Mouse (Mus musculus): ENCODE results near the gene B9d1.

Gene B9d1

DNA sequence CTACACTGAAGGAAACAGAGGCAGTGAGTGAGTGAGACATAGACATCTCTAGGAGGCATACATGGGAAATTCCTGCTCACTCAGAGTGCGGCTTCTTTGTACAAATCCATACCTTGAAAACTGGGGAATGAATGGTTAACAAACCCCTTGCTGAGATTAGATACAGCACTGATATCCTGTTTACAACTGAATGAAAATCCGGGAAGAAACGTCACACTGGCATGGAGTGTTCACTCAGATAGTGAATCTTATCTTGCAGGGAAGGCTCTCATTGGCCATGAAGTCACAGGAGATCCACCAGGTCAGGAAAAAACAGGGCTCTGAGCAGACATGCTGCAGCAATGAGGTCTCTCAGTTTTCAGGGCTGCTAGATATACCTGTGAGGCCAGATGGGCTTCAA is 32.0 kb downstream of the B9d1 start:
- in situ Hi-C loops (cut with MboI; ENCODE audit: low sequenced_read_pairs): no loop called here

DNA sequence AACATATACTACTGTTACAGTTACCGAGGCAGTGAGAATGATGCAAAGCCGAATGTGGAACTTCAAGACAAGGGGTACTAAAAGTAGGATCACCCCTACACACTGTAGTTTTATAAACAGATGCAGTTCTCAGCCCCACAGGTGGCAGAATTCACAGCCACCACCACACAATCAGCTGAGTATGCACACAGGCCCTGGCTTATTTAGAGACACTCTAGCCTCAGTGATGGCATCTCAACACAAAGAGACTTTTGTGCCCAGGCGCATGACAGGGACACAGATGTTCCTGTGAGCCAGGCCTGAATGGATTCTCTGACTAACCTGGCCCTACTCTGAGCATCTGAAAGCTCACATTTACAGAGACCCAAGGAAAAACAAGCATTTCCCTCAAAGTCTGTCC is 32.4 kb downstream of the B9d1 start:
- in situ Hi-C loops (cut with MboI; ENCODE audit: low sequenced_read_pairs): no loop called here

DNA sequence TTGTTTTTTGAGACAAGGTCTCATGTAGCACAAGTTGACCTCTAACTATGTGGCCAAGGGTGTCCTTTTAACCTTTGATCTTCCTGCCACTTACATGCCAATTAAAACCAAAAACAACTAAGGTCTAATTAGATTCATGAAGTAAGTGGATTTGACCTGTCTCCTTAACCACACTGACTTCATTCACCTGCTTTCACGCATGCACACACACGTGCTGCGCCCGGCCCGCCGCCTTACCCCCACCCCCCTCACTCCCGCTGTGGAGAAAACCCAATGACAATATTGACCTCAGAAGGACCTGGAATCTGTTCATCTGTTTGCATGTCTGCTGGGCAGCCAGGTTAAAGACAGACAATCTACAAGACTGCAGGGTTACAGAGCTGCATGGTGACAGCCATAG is 35.7 kb downstream of the B9d1 start:
- in situ Hi-C loops (cut with MboI; ENCODE audit: low sequenced_read_pairs): no loop called here

DNA sequence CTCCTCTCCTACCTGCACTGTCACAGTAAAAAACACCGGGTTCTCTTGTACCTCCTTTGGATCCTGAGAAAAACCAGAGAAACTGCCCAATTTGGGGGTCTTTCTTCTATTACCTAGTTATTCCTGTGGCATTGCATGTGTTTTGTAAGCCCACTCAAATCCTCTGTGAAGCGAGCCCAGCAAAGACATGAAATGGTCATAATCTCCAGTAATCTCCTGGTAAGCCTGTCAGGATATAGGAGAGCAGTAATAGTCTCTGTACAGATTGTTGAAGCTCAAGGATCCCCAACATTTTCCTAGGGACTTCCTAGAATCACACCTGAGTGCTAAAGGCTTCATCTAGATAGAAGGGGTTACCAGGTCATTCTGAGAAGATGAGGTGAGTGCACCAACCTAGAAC is 36.2 kb downstream of the B9d1 start:
- in situ Hi-C loops (cut with MboI; ENCODE audit: low sequenced_read_pairs): no loop called here

DNA sequence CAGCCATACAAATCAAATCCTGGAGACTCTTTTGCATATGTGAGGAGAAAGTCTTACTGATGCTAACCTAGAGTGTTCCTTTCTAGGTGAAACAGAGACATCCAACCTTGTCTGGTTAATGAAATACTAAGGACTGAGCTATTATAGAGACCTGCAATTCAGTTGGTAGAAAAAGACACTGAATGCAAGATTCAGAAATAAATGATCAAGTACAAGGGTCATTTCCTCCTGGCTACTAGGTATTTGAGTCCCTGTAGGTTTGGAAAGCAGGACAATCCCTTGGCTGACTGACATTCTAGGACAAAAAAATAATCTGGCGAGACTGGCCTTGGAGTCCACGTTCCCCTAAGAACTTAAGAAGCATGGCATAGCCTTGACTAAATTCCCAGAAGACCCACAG is 40.6 kb downstream of the B9d1 start:
- in situ Hi-C loops (cut with MboI; ENCODE audit: low sequenced_read_pairs): no loop called here

DNA sequence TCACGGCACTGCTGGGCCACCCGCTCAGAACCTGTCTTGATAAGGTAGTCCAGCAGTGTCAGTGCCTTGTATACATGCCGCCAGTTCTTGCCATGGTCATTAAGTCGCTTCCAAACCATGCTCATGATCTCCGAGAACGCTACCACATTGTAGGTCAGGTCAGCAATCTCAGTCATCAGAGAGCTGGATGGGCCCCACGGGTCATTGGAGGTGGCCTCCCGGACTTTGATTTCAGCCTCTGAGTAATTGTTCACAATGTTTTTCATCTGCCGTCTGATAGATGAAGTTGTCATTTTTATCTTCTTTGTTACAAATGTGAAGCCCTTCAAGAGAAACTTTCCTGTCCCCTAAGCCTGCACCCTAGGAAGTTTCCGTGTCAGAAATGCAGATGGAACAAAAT is 41.5 kb downstream of the B9d1 start:
- in situ Hi-C loops (cut with MboI; ENCODE audit: low sequenced_read_pairs): no loop called here

DNA sequence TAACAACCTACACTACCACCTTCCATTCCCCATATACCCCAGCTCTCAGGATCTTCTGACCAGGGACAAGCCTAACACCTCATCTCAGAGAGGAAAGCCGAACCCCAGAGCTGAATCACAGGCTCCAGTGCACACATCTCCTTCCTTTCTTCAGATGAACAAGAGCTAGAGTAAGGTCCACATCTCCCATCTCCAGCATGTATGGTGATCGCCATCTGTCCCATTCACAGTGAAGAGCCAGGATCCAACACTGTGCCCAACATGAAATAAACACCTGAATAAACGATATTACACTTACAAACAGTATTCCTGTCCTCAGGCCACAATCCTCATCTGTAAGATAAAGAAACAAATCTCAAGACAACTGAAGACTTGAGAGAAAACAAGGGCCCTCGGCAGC is 42.8 kb downstream of the B9d1 start:
- in situ Hi-C loops (cut with MboI; ENCODE audit: low sequenced_read_pairs): no loop called here

DNA sequence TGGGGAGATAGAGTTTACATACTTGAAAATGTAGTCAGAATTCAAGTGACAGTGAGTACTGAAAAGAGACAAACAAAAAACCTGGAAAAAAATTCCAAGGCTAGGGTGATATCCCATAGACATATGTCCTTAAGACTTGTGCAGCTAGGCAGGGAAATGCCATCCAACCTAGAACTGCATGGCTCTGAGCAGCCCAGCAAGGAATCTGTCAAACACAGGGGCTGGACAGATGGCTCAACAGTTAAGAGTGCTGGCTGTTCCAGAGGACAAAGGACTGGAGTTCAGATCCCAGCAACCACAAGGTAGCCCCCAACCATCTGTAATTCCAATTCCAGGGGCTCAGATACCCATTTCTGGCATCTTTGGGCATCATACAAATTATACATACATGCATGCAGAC is 45.7 kb downstream of the B9d1 start:
- in situ Hi-C loops (cut with MboI; ENCODE audit: low sequenced_read_pairs): no loop called here

DNA sequence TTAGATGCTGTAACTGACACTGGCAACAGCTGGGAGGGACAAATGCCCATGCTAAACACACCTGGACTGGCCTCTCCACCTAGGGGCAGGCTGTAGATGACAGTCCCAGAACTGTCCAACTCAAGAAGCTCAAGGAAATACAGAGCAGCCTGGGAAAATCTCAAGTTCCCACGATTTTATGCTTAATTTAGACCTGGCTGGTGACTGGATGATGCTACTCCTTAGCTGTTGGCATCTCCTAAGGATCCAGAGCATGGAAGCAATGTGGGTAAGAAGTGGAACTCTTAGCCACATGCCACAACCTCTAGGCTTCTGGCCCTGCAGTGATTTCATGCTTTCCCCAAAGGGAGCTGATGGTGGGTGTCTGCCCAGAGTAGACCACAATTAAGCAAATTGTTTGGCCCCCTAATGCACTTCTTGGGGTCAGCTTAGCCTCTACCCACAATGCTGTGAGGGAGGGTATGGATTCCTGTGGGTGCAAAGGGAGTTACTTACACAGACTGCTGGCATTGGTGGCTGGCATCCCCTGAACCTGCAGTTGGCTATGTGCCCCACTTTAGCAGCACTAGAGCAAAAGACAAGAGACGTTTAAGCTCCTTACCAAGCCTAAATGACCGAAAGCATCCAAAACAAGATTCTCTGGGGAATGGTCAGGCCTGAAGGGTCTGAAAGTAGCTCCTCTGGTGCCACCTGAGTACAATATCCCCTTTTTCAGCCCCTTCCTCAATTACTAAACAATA is 48.2 kb downstream of the B9d1 start:
- in situ Hi-C loops (cut with MboI; ENCODE audit: low sequenced_read_pairs): no loop called here

DNA sequence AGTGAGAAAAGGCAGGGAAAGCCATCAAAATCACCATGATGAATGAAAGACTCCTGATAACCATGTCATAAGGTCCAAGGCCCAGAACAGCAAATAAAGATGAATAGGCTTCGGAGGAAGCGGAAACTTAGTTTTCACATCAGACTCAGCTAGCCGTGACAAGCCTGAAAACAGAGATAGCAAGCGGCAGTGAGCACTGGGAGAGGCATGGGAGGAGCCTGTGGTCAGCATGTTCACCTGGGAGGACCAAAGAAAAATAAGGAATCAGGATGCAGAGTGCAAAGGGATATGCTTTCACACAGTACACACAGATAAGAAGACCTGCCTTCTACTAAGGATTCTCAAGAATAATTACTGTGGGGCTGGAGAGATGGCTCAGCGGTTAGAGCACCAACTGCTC is 54.6 kb downstream of the B9d1 start:
- in situ Hi-C loops (cut with MboI; ENCODE audit: low sequenced_read_pairs): no loop called here

DNA sequence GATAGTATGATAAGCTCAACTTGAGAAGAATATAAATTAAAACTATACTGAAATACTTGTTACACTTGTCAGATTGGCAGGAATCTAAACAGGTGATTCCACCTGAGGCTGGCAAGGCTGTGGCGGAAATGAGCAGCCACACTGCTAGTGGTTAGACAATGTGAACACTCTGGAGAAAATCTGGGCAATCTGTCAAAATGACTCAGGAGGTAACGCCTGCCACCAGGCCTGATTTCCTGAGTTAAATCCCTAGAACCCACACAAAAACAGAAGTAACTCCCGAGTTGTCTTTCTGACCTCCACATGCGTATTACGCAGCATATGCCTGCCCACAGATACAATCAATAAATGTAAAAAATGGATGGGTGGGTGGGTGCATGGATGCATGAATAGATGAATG is 57.5 kb downstream of the B9d1 start:
- in situ Hi-C loops (cut with MboI; ENCODE audit: low sequenced_read_pairs): no loop called here

Measured in CH12F3 (cell line).